Mouse (Mus musculus) splenic B cell, adult 2 months (primary cell): ENCODE results near the gene Idh2.
"Not testable (repeated sequence)": the region's sequence is repeated elsewhere in the genome, so short reads cannot be mapped to it uniquely, and the experiment has no call there.

Experiments
- DNase-seq: peaks from one replicate; pipeline ENCODE4 v3.0.0-alpha.2; 2011; ENCODE audit warnings: low read depth, low spot score
- H3K27me3 ChIP-seq: 2 replicates; pipeline ENCODE4 v1.6.1; 2012; ENCODE audit warnings: mild to moderate bottlenecking, low read length, moderate library complexity, mixed read lengths; ENCODE audit not compliant: control insufficient read depth, poor library complexity, insufficient read depth, severe bottlenecking
- H3K36me3 ChIP-seq: 2 replicates; pipeline ENCODE4 v1.6.1; 2012; ENCODE audit warnings: mild to moderate bottlenecking, low read length, moderate library complexity, mixed read lengths; ENCODE audit not compliant: control insufficient read depth, poor library complexity, insufficient read depth, severe bottlenecking

Idh2 gene

GRCm38 (mm10) chr7:80135173-80135532 is 20.0 kb upstream of the Idh2 start:
- H3K36me3 ChIP-seq = no peaks in the 10 kb centered on the region
- H3K27me3 ChIP-seq = no peaks in the 10 kb centered on the region
- DNase-seq = no peak

DNA sequence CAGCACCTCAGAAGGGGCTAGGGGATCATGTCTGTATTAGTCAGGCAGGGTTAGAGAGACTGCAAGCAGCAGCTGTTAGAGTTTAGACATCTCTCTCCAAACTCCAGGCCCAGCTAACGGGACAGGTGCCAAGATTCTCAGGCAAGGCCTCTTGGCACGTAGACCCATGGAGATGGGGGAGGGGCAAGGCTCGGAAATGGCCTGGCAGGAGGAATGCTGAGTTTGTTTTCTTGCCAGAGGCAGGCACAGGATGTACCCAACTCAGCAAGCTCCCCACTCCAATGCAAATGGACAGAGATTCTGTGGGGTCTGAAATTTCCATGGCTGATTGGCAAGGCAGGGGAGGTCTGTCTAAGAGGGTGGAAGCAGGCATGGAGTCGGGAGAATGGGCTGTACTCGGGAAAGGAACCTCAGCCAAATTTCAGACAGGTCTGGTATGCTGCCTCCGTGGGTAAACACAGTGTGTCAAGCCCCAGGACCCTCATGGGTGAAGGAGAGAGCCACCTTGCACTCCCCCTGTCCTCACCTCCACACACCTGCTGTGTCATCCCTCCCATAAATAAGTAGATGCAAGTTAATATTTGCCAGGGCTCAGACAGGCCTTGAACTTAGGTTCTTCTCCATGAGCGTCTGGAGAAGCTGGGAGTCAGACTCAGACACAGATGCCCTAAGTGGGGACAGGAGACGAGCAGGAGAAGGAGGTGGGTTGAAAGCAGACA is 19.4 kb upstream of the Idh2 start:
- no peaks in the 10 kb centered on the region for H3K27me3 ChIP-seq
- no peaks in the 10 kb centered on the region for H3K36me3 ChIP-seq
- no peak for DNase-seq

DNA sequence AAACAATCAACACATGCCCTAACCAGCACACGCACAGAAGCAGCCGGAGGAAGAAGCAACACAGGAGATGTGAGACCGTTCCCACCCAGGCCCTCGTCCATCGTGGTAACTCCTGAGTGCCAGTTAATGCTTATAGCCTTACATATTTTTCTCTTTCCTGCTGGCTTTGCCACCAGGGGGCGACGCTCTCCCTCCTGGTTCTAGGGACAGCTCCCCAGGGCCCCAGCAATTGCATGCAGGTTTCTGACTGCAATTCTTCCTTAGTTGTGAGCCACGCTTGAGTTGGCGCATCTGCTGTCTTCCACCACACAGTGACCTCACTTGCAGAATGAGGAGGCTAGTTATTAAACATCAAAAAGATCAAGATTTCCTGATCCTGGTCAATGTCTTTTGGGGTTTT is 17.3 kb upstream of the Idh2 start:
- DNase-seq = peak; percentile 89
- Histone ChIP-seq H3K27me3 (no peaks in the 10 kb centered on the region), H3K36me3 (no peaks in the 10 kb centered on the region)

GRCm38 (mm10) chr7:80131315-80131714 is 16.1 kb upstream of the Idh2 start:
- peak; percentile 31 for DNase-seq
- H3K36me3 ChIP-seq, H3K27me3 ChIP-seq: not testable (repeated sequence)

DNA sequence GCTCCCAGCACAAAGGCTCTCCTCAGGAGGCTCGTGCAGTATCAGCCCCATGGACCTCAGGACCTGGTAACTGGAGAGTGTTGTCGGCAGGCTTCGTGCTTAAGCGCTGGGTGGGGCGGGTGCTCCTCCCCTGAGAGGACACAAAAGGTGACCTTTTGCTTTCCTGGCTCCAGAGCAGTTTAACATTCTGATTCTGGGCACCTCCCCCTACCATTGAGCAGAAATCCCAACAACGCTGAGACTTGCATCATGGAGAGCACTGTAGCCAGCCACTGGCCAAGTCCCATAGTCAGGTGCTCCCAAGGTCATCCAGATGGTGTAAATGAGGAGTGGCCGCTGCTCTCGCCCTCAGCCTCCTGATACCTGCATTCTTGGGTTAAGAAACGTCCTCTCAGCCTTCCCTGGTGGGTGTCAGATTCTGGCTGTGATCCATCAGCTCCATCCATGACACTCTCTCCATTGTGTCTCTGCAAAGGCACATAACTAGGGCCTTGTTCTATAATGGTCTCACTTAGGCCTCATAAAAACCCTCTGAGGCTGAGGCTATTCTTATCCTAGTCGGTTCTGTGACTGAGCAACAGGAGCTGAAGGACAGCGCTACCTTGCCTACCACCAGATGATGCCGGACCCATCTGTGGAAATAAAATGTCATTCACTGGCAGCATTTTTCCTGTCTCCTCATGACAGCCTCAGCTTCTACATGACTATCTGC is 15.3 kb upstream of the Idh2 start:
- Histone ChIP-seq H3K27me3 (no peaks in the 10 kb centered on the region), H3K36me3 (no peaks in the 10 kb centered on the region)
- no peak for DNase-seq

DNA sequence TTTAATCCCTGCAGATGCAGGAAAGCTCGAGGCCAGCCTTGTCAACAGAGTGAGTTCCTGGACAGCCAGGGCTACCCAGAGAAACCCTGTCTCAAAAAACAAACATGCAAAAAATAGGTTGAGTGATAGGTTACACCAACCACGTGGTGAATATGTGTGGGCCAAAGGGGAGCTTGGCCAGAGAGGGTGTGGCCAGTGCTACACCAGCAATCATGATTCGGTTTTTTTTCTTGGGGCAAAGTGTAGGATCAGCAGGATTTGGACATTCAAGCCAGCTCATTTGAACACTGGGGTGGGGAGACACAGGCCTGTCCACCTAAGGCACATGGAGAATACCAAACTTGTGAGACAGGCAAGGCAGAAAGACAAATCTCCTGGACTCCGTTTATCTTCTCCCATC is 14.1 kb upstream of the Idh2 start:
- no peaks in the 10 kb centered on the region for H3K36me3 ChIP-seq
- no peak for DNase-seq
- no peaks in the 10 kb centered on the region for H3K27me3 ChIP-seq

GRCm38 (mm10) chr7:80123672-80124071 is 8.5 kb upstream of the Idh2 start:
- H3K27me3 ChIP-seq = no peaks in the 10 kb centered on the region; the same call in 1 of the 2 replicates
- DNase-seq = no peak
- H3K36me3 ChIP-seq = no peaks in the 10 kb centered on the region

DNA sequence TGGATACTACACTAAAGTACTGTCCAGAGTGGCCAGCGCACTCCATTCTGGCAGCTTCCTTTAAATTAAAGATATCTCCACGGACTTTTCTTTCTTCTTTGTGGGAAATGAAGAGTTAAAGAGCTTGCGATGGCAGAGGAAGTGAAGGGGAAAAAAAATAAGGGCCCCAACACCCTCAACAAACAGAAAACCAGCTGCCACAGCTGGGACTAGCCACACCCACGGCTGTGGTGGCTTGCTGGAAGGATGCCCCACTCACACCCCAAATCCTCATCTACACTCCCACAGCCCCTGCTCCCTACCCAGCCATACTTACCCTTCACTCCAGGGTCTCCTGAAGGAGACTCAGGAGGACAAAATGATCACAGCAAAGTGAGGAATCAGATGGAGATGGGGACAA is 7.9 kb upstream of the Idh2 start:
- Histone ChIP-seq H3K36me3 (no peaks in the 10 kb centered on the region), H3K27me3 (no peaks in the 10 kb centered on the region; the same call in 1 of the 2 replicates)
- no peak for DNase-seq

DNA sequence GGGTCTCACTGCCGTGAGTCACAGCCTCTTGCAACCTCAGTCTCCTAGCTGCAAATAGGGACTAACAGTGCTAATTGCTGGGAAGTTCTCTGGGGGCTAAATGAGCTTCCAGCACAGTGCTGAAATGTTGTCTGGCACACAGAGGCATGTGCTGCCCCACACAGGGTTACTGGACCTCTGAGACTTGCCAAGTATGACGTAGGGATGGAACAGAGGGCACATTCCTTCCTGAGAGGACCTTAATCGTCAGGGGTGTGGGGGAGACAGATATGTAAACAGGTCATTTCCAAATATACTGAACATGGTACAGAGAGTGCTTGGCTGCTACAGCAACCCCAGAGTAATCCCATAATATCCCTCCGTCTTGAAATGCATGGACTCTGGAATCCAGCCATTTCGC is 5.9 kb upstream of the Idh2 start:
- no peak for DNase-seq
- H3K36me3 ChIP-seq = no peaks in the 10 kb centered on the region
- H3K27me3 ChIP-seq = no peaks in the 10 kb centered on the region; the same call in 1 of the 2 replicates

DNA sequence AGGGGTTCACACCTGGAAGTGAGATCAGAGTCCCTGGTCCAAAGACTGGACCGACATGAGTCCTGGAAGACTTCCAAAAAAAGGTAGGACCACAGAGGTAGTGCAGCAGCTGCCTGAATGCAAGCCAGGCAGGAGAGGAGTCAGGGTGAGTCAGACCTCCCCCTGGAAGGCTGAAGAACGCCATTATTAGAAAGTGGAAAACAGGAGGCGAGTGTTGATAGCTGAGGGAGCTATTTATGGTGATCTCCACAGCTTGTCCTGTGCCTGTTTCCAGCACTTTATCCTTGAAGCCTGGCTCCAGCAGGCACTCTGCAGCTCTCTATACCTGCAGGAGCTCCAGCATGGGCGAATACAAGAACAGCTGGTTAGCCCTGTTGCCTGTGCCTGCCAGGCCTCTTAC is 4.0 kb upstream of the Idh2 start:
- no peak for DNase-seq
- Histone ChIP-seq H3K27me3 (no peaks in the 10 kb centered on the region; the same call in 1 of the 2 replicates), H3K36me3 (no peaks in the 10 kb centered on the region)

DNA sequence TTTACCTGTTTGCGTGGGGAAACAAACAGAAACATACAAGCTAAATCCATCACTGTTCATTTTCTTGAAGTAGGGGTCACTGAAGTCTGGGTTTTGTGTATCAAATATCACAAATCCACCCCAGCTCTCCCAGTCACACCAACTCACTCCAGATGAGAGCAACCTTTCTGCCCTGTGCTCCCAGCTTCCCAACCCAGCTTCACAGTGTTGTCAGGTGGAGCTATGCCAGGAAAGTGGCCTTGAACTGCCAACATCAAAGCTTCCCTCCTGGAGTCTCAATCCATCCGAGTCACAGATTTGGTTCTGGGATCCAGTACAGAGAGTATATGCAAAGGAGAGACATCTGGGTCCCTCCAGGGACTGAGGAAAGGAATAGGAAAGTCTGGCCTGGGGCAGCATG is 966 bp upstream of the Idh2 start:
- no peak for DNase-seq
- Histone ChIP-seq H3K36me3 (no peaks in the 10 kb centered on the region), H3K27me3 (no peaks in the 10 kb centered on the region)

GRCm38 (mm10) chr7:80114451-80115223 is 555 bp downstream of the Idh2 start:
- Histone ChIP-seq H3K36me3 (no peaks in the 10 kb centered on the region), H3K27me3 (no peaks in the 10 kb centered on the region)
- DNase-seq = no peak

GRCm38 (mm10) chr7:80113989-80114388 is 1.2 kb downstream of the Idh2 start:
- H3K27me3 ChIP-seq = no peaks in the 10 kb centered on the region
- no peaks in the 10 kb centered on the region for H3K36me3 ChIP-seq
- no peak for DNase-seq

GRCm38 (mm10) chr7:80111066-80112045 is 3.8 kb downstream of the Idh2 start:
- Histone ChIP-seq H3K27me3 (no peaks in the 10 kb centered on the region), H3K36me3 (no peaks in the 10 kb centered on the region)
- DNase-seq = no peak
